Mouse (Mus musculus) bone marrow macrophage, adult 2 months (primary cell): ENCODE measurements around the gene Jazf1.

Source experiments
- CTCF ChIP-seq: IDR thresholded peaks from 2 replicates; pipeline ENCODE4 v1.5.1; 2012; ENCODE audit warnings: low read depth, mild to moderate bottlenecking, low read length, moderate library complexity
- POLR2A ChIP-seq: IDR thresholded peaks from 2 replicates; pipeline ENCODE4 v1.6.1; 2012; ENCODE audit warnings: mild to moderate bottlenecking, low read depth, low read length, borderline replicate concordance

DNA sequence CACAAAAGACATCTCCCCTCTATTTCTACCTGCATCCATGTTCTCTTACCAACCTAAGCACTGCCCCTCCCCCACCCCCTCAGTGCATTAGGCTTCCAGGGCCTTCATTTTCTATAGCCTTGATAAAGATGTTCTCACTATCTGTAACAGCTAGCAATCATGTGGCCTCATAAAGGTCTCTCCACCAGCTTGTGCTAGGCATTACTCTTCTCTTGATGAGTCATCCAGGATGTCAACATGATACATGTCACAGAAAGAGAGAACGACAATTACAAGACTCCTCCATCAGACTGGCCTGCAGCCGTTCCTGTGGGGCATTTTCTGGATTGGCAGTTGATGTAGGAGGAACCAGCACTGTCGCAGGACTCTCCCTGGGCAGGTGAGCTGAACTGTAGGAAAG lies 30.3 kb downstream of the Jazf1 start:
- no peak for TF ChIP-seq CTCF
- TF ChIP-seq POLR2A: no peak
